Mouse (Mus musculus): ENCODE results near the gene Madd.

- TF ChIP-seq CTCF (IDR thresholded peaks at IDR 0.05; ENCODE audit: control insufficient read depth, insufficient read depth, low read length), result 0 out of 2 replicates have a peak, but pooled peaks have one; percentile 2
- TF ChIP-seq POLR2A (IDR thresholded peaks at IDR 0.05; ENCODE audit: borderline replicate concordance, control insufficient read depth, low read depth, low read length), result peak; percentile 88; the same call in 1 of the 2 replicates
Measured at GRCm38 (mm10) chr2:91202222-91202971, 18.8 kb upstream of the Madd start, which contains the start of the genes Nr1h3 and Acp2.

Data from bone marrow, adult 2 months (tissue).